Mouse (Mus musculus) midbrain, embryonic 14.5 days (tissue): ENCODE results near the gene Prpf39. TPM values are rescaled to one million over a fixed set of nuclear protein-coding genes. Genes with fewer than 3 reads are reported as not detected.

Experiments used
- ATAC-seq: fragments of 200-750 bp; cut with Nextera tagmentation; 2 replicates; pipeline ENCODE4 v1.8.0; 2017; ENCODE audit warnings: moderate number of reproducible peaks, moderate library complexity; ENCODE audit not compliant: low FRiP score, low TSS enrichment
- DNase-seq: peaks from one replicate; pipeline ENCODE4 v3.0.0-alpha.2; 2015
- H3K27ac ChIP-seq: fragments of 300-500 bp; sonication (generic); replicated peaks from 2 replicates; pipeline ENCODE4 v1.5.1; 2014; ENCODE audit warnings: mild to moderate bottlenecking, low read depth, low read length, moderate library complexity
- H3K27me3 ChIP-seq: fragments of 300-500 bp; sonication (generic); 2 replicates; pipeline ENCODE4 v1.6.1; 2014; ENCODE audit warnings: low read length, control low read depth, mixed read lengths; ENCODE audit not compliant: control insufficient read depth, insufficient read depth
- H3K36me3 ChIP-seq: fragments of 300-500 bp; sonication (generic); 2 replicates; pipeline ENCODE4 v1.6.1; 2014; ENCODE audit warnings: low read length, control low read depth; ENCODE audit not compliant: control insufficient read depth, insufficient read depth
- H3K4me1 ChIP-seq: fragments of 300-500 bp; sonication (generic); 2 replicates; pipeline ENCODE4 v1.6.1; 2014; ENCODE audit warnings: mild to moderate bottlenecking, antibody characterized with exemption, low read length, control low read depth; ENCODE audit not compliant: control insufficient read depth, insufficient read depth
- H3K4me2 ChIP-seq: fragments of 300-500 bp; sonication (generic); 2 replicates; pipeline ENCODE4 v1.6.1; 2014; ENCODE audit warnings: mild to moderate bottlenecking, low read length, moderate library complexity
- H3K4me3 ChIP-seq: fragments of 300-500 bp; sonication (generic); replicated peaks from 2 replicates; pipeline ENCODE4 v1.5.1; 2014; ENCODE audit warnings: low read depth, low read length
- H3K9ac ChIP-seq: fragments of 300-500 bp; sonication (generic); replicated peaks from 2 replicates; pipeline ENCODE4 v1.6.1; 2014; ENCODE audit warnings: mild to moderate bottlenecking, low read length, moderate library complexity
- H3K9me3 ChIP-seq: fragments of 300-500 bp; sonication (generic); 2 replicates; pipeline ENCODE4 v1.6.1; 2016; ENCODE audit warnings: low read length, control low read depth, mixed read lengths; ENCODE audit not compliant: control insufficient read depth
- WGBS: fragments of 180-500 bp; shearing (Covaris S2); extraction: QIAGEN DNeasy Blood & Tissue Kit; methylation state at CpG from one replicate; pipeline ENCODE4 v1.1.7; 2014; 5-methylcytosine and 5-hydroxymethylcytosine counted together
- polyA plus RNA-seq: library from polyadenylated mRNA; unstranded; fragments of >200 nt; fragmentation: Nextera tagmentation; extraction: Ambion mirVana; gene quantifications from 2 replicates; pipeline ENCODE4 v1.2.1, GENCODE M21; 2014

The Prpf39 gene
- polyA plus RNA-seq, 1 experiment from 2014 or later: 57.4 TPM

DNA sequence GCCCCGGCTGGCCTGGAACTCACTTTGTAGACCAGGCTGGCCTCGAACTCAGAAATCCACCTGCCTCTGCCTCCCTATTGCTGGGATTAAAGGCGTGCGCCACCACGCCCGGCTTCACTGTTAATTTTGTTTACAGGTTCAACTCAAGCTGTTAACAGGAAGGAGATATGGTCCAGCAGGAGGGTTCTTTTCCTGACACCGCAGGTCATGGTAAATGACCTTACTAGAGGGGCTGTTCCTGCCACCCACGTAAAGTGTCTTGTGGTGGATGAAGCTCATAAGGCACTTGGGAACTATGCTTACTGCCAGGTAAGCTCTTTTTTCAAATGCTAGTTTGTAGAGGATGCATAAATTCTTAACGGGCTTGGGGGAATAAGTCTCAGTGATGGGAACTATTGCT is 40.8 kb downstream of the Prpf39 start:
- ATAC-seq (no peak), DNase-seq (no peak)
- 82% methylated on average over 9 of the region's 9 CpGs for WGBS
- H3K4me1 ChIP-seq: peaks cover 29% of the 10 kb centered on the region
- no peak overlapping the region for H3K27ac ChIP-seq
- H3K9me3 ChIP-seq: no peaks in the 10 kb centered on the region
- H3K27me3 ChIP-seq: no peaks in the 10 kb centered on the region
- H3K4me2 ChIP-seq: peak overlapping the region; percentile 89
- H3K36me3 ChIP-seq: peaks cover 4% of the 10 kb centered on the region; the same call in 1 of the 2 replicates
- 0 out of 2 replicates have a peak overlapping the region, but pooled peaks have one; percentile 16 for H3K9ac ChIP-seq
- H3K4me3 ChIP-seq: peak overlapping the region; percentile 85; the same call in 1 of the 2 replicates

DNA sequence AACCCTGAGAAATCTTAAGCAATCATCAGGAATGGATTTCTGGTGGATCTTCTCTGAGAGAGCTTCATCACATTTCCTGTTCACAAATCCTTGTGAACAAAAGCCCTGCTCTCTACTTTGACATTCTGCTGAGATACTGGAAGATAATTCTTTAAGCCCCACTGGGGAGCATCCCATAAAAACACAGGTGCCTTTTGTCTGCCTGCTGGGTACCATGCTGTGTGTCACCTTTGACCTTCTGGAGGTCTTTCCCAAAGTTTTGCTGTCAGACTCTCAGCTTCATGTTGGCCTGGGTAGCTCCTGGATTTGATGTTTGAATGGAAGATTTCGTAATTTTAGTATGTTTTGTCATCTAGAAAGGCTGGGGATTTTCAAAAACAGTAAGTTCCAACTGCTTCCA is 72.6 kb downstream of the Prpf39 start:
- H3K27me3 ChIP-seq: no peaks in the 10 kb centered on the region
- H3K4me3 ChIP-seq: no peak overlapping the region
- no peaks in the 10 kb centered on the region for H3K4me1 ChIP-seq
- DNase-seq: no peak
- H3K4me2 ChIP-seq: no peak overlapping the region
- no peak for ATAC-seq
- no peak overlapping the region for H3K27ac ChIP-seq
- no peaks in the 10 kb centered on the region for H3K9me3 ChIP-seq
- H3K36me3 ChIP-seq: peaks cover 30% of the 10 kb centered on the region
- H3K9ac ChIP-seq: no peak overlapping the region
- 73% methylated on average over 1 of the region's 1 CpGs for WGBS

DNA sequence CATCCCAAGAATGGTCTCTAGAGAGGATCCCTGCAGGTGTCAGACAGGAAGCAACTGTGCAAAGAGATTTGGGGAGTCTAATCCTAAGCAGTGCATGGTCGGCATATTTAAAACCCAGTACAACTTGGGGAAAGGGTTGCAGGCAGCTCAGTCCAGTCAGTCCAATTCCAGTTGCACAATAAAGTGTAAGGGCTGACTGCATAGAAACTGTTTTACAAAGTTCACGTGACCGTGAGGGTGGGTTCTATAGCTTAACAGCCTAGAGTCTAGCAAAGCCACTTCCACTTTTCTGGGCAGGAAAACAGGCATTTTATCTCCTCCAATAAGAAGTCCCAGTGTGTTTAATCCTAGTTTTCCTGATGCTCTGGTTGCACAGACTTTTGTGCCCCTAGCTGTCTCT is 75.4 kb downstream of the Prpf39 start:
- Histone ChIP-seq H3K27me3 (no peaks in the 10 kb centered on the region), H3K27ac (no peak overlapping the region), H3K9ac (no peak overlapping the region), H3K9me3 (no peaks in the 10 kb centered on the region), H3K4me3 (no peak overlapping the region), H3K36me3 (peaks cover 22% of the 10 kb centered on the region), H3K4me2 (no peak overlapping the region), H3K4me1 (no peaks in the 10 kb centered on the region)
- no peak for DNase-seq
- 87% methylated on average over 3 of the region's 3 CpGs for WGBS
- no peak for ATAC-seq

DNA sequence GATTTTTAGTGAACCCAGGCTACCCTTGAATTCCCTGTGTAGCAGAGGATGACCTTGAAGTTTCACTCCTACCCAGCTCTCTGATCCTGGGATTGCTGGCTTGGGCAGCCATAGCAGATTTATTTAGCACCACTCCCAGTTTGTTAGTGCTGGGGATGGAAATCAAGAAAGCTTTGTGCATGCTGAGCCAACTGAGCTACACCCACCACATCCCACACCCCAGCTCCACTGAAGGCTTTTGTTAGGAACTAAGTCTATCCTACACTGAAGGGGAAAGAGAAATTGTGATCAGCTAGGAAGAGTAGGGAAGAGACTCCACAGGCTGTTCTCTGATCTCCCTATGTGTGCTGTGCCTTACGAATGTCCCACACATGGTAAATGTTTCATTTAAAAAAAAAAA is 76.7 kb downstream of the Prpf39 start:
- no peak for ATAC-seq
- peaks cover 20% of the 10 kb centered on the region for H3K36me3 ChIP-seq
- WGBS: 97% methylated on average over 1 of the region's 1 CpGs

More for the DNA sequence above, 76.7 kb downstream of the Prpf39 start:
- H3K4me2 ChIP-seq: no peak overlapping the region
- H3K27me3 ChIP-seq: no peaks in the 10 kb centered on the region
- no peak overlapping the region for H3K9ac ChIP-seq
- no peaks in the 10 kb centered on the region for H3K4me1 ChIP-seq
- H3K27ac ChIP-seq: no peak overlapping the region
- DNase-seq: no peak
- H3K9me3 ChIP-seq: no peaks in the 10 kb centered on the region
- no peak overlapping the region for H3K4me3 ChIP-seq

Other genes starting within 250 kb of the Prpf39 start
- 2.1 and 3.7 TPM in 2 replicates for gene Gm527, start 118.4 kb upstream of the Prpf39 start, polyA plus RNA-seq
- 30.2 and 38.5 TPM in 2 replicates for gene Klhl28, start 70.8 kb upstream of the Prpf39 start, polyA plus RNA-seq
- gene Togaram1, start 70.5 kb upstream of the Prpf39 start, polyA plus RNA-seq: 22.9 and 28.5 TPM in 2 replicates
- gene Fkbp3, start 37.7 kb downstream of the Prpf39 start, polyA plus RNA-seq: 396 and 403 TPM in 2 replicates
- 8.3 and 8.6 TPM in 2 replicates for gene Fancm, start 39.3 kb downstream of the Prpf39 start, polyA plus RNA-seq
- 7.3 and 16.6 TPM in 2 replicates for gene Mis18bp1, start 136.3 kb downstream of the Prpf39 start, polyA plus RNA-seq
- not detected in 2 replicates for gene Wdr20rt, start 189.2 kb downstream of the Prpf39 start, polyA plus RNA-seq